Mouse (Mus musculus): ENCODE data around the gene Ppp1r3c.

DNA sequence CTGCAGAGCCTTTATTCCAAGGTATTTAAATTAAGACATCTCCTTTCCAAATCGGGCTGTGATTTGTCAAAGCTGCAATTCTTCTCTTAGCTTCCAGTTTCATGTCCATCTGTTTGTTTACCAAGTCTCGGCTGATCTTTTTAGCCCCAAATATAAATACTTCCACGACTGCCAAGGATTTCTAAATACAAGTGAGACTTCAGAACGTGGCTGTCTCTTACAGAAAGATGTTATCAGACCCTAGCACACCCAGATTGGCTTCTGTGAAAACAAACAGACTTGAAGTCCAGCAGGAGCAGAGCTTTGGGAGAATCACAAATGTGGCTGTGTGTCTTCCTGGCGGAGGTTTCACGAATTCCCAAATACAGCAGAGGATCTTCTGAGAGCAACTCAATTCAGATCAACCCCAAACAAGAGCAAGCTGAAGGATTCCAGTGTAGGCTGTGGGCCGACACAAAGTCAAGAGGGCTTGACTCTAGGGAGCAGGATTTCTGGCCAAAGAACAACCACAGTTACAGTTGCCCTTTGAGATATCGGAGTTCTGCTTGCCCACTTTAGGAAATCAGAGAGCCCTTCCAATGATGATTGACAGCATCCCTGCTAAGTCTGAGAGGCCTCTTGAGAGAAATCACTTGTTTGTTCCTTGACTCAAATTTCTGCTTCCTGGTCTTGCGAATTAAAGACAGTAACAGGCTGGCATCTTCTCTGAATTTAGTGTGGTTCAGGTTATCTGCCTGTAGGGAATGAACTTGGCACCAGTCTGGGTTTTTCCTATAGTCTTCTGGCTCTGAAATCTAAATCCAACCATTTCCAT is 34.4 kb downstream of the Ppp1r3c start:
- TF ChIP-seq POLR2A (IDR thresholded peaks at IDR 0.05; ENCODE audit: control insufficient read depth, extremely low read depth, insufficient read depth, low read length, poor library complexity) (no peak), CTCF (IDR thresholded peaks at IDR 0.05; ENCODE audit: borderline replicate concordance, control insufficient read depth, extremely low read depth, insufficient read depth, low read length, poor library complexity) (no peak)

All from thymus, adult 2 months (tissue).